Mouse (Mus musculus) embryo, embryonic 9.5 days (tissue): ENCODE data around the gene Dock8.

Experiments
- DNase-seq: peaks from one replicate; pipeline ENCODE4 v3.0.0-alpha.2; 2017; ENCODE audit errors: extremely low spot score

Dock8 gene

DNA sequence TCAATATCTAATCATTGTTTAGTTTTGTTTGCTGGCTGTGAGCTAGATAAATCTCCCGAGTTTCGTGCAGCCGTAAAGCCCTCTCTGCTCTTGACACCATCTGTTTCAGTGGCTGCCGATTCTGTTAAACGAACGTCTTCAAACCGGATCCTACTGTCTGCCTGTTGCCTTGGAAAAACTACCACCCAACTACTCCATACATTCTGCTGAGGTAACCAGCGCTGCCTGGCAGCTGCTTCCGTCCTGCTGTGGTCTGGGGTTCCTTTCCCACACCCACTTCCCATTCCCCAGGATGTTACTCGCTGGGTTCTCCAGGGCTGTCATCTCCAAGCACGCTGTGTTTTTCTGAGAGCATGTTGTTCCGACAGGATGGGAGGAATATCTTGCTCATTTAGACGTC is 123.7 kb downstream of the Dock8 start:
- DNase-seq = no peak

DNA sequence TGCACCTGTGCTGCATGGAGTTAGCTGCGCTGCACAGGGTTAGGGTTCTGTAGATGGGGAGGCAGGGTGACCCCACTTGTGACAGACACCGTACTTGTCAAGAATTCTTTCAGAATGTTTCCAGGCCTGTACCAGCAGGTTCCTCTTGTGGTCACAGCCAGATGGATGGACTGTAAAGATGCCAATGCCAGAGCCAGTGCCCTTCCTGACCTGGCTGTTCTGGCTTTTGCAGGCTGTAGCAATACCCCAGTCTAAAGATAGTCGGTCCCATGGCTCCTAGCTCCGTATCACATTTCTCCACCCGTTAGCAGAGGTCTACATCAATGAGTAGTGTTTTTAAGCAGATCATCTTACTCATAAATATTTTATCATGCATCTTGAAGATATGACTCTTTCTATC is 124.1 kb downstream of the Dock8 start:
- no peak for DNase-seq

DNA sequence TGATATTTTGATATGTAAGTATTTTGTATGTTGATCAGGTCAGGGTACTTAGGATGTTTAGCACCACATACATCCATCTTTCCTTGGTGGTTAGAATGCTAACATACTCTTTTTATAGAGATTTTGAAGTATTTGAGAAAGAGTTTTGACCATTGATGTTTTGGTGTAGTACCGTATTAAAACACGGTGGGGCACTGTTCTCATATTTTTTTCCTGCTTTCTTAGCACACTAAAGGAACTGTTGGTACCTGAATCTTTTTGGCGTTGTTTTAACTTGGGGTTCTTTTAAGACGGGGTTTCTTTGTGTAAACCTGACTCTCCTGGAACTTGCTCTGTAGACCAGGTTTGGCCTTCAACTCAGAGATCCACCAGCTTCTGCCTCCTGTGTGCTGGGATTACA is 133.0 kb downstream of the Dock8 start:
- DNase-seq = no peak

DNA sequence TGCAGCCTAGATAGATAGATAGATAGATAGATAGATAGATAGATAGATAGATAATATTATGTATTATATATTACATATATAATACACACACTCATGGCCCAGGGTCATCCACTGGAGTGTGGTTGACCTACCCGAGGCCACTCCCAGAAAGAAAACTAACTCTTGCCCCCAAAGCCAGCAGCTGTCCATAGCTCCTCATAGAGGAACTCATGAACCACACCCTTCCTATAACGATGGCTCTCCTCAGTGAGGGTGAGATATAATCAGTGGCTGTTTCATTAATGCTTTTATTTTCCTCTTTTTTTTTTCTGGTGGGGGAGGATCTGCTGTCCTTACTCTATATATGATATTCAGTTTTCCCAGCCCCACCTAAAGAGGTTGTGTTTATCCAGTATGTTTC is 134.6 kb downstream of the Dock8 start:
- no peak for DNase-seq

DNA sequence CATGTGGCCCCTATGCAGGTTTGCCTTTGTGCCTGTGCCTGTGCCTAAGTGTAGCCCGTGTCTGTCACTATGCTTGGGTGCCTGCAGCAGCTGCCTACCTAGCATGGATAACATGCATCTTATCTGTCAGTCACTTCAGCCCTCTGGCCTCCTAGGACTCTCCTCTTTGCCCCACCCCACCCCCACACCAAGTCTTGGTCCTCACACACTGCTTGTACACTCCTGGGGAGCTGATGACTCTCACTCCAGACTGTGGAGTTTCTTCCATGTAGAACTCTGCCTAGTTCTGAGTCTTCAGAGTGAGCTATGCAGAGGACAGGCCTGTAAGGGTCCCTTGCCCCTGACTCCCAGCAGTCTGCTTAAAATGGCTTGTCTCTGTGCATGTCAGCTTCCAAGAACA is 136.8 kb downstream of the Dock8 start:
- no peak for DNase-seq

DNA sequence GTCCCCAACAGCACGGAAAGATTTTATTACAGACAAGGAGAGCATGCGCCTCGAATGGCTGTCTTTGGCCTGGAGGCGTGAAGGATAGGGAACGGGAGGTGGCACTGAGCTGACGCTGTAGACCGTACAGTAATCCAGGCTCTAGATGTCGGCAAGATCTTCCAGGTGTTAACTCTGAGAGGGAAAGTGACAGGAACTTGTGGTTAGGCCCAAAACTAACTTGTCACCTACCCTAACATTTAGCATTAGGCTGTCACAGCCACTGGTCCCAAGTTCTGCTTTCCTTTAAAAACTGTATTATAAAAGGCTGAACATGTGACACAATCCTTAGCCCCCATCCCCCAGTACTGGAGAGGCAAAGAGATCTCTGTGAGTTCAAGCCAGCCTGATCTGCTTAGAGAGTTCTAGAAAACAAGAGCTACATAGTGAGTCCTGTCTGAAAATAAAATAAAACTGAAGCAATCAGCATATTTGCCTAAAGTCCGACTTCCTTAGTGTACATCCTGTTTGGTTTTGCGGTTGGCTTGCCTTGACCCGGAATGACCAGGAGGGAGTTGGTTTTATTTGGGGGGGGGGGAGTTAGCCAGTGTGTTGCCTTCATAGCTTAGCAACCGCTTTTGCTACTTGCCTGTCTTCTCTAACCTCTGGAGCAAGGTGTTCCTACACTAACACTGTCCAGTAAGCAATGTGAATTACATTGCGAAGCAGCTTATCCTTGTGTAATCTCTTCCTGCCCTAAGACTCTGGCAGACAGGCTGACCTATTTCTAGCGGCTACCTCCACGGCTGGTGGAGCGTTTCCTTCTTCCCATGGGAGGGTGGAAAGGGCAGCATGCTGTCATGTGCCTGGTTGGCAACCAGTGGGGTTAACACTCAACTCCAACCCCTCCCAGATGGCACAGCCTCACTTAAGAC is 138.8 kb downstream of the Dock8 start:
- DNase-seq = no peak

DNA sequence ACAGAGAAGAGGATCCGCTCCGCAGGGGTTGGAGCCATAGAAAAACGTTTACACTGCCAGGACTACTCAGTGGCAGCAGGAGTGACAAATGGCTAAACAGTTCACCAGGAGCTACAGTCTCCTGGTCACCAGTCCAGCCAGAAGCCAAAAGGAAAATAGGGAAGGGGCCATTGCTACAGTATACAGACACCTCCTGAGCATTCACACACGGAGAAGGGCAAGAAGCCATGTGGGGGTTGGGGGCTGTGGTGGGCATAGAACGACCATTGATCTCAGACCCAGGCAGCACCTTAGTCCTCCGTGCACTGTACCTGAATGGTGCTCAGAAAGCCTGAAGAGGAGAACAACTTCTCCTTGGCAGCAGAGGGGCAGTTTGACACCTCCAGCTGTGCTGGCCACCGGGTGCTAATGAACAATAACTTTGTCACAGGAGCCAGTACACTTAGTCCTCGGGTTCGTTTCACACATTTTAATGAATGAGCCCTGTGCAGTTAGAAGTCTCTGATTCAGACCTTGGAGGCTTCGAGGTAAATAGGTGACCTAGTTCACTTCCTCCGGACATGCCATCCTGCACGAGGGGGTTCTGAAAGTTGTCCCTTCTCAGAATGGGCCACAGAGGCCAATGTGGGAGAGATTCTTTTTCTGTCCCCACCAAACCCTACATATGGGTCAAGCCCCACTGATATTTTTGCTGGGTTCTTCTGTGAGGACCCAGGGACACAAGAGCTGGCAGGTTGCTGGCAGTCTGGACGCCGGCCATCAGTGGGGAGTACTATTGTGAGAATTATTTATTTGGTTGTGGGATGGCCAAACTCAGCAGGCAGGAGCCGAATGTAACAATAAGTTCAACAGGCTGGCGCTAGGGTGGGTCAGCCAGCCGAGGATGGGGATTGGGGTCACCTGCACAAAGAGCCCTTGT is 145.0 kb downstream of the Dock8 start:
- DNase-seq = no peak

DNA sequence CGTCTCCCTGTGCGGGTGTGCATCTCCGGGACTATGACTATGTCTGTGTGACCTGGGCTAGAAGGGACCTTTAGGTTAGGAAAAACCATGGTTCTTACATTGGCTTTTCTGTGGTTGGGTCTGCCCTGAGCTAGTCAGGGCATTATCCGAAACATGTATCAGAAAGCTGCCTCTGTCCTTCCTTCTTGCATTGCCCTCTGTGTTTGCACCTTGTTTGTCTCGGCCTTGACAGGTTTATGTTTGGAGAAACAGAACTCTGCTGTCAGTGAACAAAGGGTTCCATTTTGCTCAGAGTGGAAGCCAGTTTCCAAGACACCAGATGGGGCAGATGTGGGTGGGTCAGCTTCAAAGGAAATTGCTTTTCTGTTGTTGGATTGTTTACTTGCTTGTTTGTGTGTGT is 145.8 kb downstream of the Dock8 start:
- no peak for DNase-seq

DNA sequence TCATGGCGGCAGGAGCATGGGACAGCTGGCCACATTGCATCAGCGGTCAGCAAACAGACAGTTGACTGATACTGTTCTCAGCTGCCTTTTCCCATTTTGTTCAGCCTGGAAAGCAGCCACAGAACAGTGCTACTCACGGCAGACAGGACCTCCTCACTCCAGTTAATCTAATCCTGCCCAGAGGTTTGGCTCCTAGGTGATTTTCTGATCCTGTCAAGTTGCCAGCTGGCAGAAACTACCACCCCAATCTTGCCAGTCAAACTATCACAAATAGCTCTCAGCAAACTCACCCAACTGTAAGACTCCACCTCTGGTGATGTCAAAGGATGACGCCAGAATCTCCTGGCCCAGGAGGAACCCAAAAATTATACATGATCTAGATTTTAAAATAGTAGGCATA is 146.8 kb downstream of the Dock8 start:
- DNase-seq = no peak

DNA sequence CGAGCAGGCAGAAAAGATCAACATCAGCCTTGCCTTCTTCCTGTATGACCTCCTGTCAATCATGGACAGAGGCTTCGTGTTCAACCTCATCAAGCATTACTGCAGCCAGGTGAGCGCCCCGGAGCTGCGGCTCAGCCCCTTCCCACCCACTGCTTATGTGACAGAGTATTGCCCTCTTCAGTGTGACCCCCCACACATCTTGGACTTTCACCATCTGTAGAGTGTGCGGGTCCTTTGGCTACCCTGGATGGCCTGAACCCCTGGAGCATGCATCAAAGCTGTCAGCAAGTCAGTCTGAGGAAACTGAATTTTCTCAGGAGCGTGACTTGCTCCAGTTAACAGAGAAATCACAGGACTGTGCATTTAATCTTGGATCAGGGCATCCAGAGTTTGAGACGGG is 150.5 kb downstream of the Dock8 start:
- no peak for DNase-seq

DNA sequence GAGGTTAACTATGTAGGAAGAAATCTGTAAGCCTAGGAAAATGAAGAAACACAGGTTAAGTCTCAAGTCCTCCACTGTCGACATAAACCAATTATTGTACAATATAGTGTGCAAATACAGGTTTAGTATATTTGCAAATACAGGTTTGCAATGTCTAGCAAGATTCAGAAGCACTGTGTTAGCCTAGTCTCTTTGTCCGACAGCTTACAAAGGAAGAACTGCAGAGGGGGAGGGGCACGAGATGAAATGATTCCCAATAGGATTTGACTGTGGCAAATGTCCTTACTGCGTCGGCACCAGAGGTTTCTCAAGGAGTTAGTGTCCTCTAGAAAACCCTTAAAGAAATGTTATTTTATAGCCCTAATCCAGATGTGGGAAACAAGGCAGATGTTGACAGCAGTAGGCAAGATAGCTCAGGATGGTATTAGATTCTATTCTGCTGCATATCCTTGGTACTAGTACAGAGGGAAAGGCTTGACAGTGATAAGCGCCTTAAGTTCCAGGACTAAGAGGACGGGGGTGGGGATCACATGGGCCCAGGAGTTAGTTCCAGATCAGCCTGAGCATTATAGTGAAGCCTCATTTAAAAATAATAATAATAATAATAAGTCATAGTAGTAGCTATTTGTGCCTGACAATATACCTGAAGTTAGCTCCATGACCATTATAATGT is 155.3 kb downstream of the Dock8 start:
- no peak for DNase-seq

DNA sequence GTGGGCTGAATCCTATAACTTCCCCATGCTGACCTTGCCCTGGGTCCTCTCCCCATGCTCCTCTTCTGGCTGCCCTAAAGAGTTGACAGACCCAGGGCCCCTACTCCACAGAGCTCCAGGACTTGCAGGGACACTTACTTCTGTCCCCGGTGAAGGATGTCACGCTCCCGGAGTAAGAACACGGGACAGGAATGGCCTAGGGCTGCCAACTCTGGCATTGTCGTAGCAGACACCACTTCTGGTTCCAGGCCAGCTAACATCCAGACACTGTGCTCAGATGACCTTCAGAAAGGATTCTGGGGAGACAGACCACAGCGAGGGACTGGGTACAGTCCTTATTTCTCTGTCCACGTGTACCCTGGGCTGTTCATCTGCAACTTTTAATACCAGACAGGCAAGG is 155.9 kb downstream of the Dock8 start:
- DNase-seq = no peak

DNA sequence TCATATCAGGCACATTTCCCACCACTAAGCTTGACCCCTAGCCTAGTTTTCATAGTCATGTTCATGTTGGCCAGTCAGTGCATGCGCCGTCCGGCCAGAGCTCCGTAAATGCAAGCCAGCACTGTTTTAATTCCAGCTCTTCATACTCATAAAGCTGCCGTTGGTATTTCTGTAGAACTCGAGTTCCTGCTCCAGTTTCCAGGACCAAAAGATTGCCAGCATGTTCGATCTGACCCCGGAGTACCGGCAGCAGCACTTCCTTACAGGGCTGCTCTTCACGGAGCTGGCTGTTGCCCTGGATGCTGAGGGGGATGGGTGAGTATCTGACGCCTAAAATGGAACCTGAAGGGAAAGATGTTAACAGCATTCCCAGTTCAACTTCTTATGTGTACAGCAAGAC is 156.4 kb downstream of the Dock8 start:
- no peak for DNase-seq

DNA sequence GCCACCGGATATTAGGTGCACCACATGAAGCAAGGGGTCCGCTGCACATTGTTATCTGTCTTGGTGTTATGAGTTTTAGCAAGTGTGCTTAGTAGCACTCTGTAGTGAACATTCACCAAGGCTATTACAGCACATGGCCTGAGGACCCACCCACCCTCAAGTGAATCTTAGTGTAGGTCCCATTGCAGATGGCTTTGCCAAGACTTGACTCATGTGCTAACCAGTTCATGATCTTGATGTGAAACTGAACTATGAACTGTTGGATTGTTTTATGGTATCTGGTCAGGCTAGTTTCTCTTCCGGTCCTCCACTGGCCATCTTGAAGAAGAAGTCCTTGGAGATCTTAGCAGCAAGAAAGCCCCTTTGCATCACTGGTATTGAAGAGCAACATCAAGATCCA is 162.9 kb downstream of the Dock8 start:
- DNase-seq = no peak

DNA sequence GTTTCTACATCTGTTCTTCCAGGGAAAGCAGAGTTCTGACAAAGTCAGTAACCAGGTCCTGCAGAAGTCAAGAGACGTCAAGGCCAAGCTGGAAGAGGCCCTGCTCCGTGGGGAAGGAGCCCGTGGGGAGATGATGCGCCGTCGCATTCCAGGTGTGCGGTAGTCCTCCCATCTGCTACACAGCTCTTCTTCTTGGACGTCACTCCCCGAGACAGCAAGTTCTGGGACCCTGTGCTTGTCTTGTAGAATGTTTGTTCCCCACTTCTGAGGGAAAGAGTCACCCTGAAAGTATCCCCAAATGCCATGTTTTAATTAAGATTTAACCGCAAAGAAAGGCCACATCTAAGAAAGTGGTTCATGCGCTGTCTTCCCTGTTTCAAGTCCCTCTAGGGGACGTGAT is 164.1 kb downstream of the Dock8 start:
- no peak for DNase-seq

DNA sequence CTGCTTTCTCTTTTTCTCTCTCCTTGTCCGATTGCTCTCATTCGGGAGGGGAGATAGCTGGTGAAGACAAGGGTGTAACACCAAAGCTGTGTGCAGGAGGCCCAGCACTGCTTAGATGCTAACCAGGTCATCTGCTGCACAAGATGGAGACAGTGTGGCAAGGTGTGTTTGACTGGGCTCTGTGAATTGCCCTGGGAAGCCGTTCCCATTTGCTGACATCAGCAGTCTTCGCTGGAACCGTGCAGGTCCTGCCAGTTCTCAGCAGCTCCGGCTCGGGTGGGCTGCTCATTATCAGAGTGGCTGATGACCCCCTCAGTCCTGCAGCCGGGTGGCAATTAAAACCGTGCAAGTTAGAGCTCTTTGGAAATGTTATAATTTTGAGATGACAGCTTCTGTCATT is 167.1 kb downstream of the Dock8 start:
- no peak for DNase-seq

DNA sequence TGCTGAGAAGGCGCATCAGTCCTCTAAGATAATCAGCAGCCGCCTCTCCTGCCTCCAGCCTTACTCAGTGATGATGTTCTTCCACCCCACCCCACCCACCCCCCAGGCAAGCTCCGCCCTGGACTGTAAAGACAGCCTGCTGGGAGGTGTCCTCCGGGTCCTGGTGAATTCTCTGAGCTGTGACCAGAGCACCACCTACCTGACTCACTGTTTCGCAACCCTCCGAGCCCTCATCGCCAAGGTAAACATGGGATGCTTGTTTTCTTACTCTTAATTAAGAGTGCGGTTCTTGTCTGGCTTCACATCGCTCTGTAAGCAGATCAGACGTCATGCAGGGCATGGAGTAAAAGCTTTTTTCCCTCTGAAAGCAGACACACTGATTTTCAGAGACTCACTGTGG is 172.1 kb downstream of the Dock8 start:
- no peak for DNase-seq

DNA sequence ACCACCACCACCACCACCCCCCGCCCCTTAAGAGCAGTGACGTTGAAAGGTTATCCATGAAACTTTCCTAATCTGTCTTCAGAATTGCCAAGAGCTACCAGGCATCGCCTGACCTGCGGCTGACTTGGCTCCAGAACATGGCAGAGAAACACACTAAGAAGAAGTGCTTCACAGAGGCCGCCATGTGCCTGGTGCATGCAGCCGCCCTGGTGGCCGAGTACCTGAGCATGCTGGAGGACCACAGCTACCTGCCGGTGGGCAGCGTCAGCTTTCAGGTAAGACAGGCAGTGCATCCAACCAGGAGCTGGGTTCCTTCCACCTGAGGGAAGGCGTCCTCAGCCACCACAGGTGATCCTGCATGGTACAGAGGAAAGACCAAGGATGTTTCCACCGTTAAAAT is 177.4 kb downstream of the Dock8 start:
- DNase-seq = no peak

DNA sequence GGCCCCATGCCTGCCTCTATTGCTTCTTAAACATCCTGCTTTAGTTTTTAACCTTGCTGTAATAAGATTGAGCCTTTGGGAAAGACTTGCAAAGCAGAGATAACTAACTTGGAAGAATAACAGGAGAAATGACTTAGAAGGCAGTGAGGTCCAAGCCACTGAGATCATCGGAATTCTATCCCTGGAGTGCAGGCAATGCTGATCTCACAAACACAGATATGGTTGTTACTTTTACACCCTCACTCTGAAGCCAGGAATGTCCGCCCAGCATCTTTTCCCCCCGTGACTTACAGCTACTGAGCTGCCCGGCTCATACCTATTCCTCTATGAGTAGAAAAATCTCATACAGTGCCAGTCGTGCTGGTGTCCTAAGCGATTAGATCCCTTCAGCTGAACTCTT is 180.7 kb downstream of the Dock8 start:
- no peak for DNase-seq

DNA sequence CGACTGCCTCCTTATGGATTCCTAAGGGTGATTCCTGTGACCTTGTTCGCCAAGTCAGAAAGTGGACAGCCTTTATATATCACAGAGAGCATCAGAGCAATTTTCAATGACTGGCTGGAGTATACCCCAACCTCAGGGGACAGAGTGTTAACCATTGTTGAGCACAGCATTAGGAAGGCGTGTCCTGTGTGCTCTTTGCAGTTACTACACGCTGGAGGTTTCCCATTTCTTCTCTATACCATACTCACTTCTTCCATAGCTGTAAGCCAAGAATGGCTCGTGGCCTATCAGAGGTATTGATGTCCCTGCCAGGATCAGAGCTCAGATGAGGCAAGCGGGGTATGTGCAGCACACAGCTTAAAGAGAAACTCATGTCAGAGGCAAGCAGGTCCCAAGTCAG is 181.2 kb downstream of the Dock8 start:
- DNase-seq = no peak

DNA sequence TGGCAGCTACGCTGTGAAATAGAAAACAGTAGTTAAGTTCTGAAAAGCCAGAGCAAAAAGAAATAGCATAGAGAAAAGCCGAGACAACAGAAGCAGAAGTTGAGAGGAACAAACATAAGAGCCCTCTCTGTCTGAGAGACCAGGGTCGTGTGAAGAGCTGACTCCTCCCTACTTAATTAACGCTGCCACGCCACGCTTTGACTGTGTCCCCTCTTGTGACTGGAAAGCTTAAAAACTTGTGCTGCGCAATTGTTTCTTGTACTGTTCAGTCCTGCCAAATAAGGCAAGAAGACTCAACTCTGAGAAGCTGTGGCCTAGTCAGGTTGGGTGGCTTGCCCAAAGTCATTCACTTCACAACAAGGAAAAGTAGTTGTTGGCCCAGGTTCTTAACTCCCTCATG is 184.7 kb downstream of the Dock8 start:
- DNase-seq = no peak

DNA sequence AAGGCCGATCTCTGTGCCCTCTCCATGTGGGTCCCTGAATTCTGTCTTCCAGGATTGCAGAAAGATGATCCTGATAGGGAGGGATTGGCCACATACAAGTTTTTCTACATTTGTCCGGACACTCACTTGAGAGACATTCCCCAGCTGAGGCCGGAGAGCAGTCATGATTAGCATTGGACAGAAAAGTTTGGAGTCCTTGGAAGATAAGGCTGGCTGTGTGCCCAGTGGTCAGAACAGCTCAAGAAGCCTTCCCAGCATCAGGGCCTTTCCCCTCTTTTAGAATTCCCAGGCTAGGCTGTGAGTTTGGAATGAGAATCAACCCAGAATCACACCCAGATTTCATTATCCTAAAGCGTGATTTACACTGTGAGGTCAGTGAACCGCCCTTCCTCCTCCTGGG is 187.0 kb downstream of the Dock8 start:
- DNase-seq = no peak
